ENCODE assay signal across 25 mouse cellular contexts in the genomic region with DNA sequence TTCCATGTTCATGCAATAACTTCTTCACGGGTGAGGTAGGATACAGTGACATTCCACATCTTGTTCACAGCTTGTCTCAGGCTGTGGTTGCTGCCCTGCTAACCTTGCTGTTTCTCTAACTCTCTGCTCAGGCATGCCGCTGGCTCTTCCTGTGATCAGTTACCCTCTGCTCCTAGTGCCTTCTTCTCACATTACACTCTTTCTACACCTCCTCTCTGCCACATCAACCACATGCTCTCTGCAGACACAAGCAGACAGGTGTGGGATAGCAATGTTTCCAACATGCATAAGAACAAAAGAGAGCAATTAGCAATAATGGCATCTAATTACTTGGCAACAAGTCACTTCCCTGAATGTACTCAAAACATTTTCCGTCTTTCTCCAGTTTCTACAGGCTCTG.
DNase-seq lines count a peak whose midpoint lies in the region; ATAC-seq and TF ChIP-seq lines count a peak whose summit lies in the region.
"Had no signal": no experiment of that assay in that cellular context is flagged by ENCODE, and none has a peak within 500 bp of the region (broad histone marks: within the 10 kb centered on the region; RNA-seq: fewer than 3 reads in every experiment).

No protein-coding gene starts in this region.

- no peak overlapping the region for H3K4me2 ChIP-seq in kidney, embryonic 14.5 days (replicated peaks; ENCODE audit: low read depth, low read length)
- no peak overlapping the region for H3K4me2 ChIP-seq in embryonic facial prominence, embryonic 13.5 days
- H3K4me2 ChIP-seq: forebrain, embryonic 15.5 days; heart, embryonic 15.5 days; limb, embryonic 15.5 days; neural tube, embryonic 15.5 days had no signal

- peak; percentile 68; the same call in 1 of the 2 replicates for ATAC-seq in kidney, embryonic 14.5 days (ENCODE audit: low FRiP score, low TSS enrichment)
- 0 out of 2 replicates have a peak, but pooled peaks have one; percentile 26 for ATAC-seq in embryonic facial prominence, embryonic 13.5 days (ENCODE audit: insufficient number of reproducible peaks, insufficient read depth, low FRiP score, low TSS enrichment, low read depth)
- ATAC-seq: forebrain, embryonic 15.5 days; hindbrain, postnatal 0 days; intestine, embryonic 16.5 days had no signal

- H3K4me1 ChIP-seq in kidney, embryonic 14.5 days (ENCODE audit: control insufficient read depth, insufficient read depth, low read length): no peaks in the 10 kb centered on the region
- no peaks in the 10 kb centered on the region for H3K4me1 ChIP-seq in embryonic facial prominence, embryonic 13.5 days
- H3K4me1 ChIP-seq: forebrain, embryonic 15.5 days; heart, embryonic 15.5 days; hindbrain, embryonic 10.5 days; limb, embryonic 15.5 days; midbrain, embryonic 10.5 days; neural tube, embryonic 15.5 days had no signal

- H3K27me3 ChIP-seq in kidney, embryonic 14.5 days (ENCODE audit: control insufficient read depth, insufficient read depth, low read length): no peaks in the 10 kb centered on the region
- H3K27me3 ChIP-seq in embryonic facial prominence, embryonic 13.5 days: no peaks in the 10 kb centered on the region
- H3K27me3 ChIP-seq: forebrain, embryonic 15.5 days; heart, embryonic 15.5 days; limb, embryonic 15.5 days; neural tube, embryonic 15.5 days had no signal

- 21% methylated on average over 3 of the region's 3 CpGs for WGBS in kidney, embryonic 14.5 days
- WGBS in embryonic facial prominence, embryonic 13.5 days: 25% methylated on average over 3 of the region's 3 CpGs

- H3K36me3 ChIP-seq in kidney, embryonic 14.5 days (ENCODE audit: control insufficient read depth, insufficient read depth, low read length): no peaks in the 10 kb centered on the region
- no peaks in the 10 kb centered on the region for H3K36me3 ChIP-seq in embryonic facial prominence, embryonic 13.5 days
- H3K36me3 ChIP-seq: forebrain, embryonic 15.5 days; heart, embryonic 15.5 days; hindbrain, embryonic 10.5 days; limb, embryonic 15.5 days; midbrain, embryonic 10.5 days; neural tube, embryonic 15.5 days had no signal

- no peak for TF ChIP-seq POLR2A in brain, embryonic 14.5 days (IDR thresholded peaks at IDR 0.05; ENCODE audit: borderline replicate concordance, extremely low read depth, insufficient read depth, insufficient read length, poor library complexity, severe bottlenecking)

- TF ChIP-seq CTCF in brain, embryonic 14.5 days (IDR thresholded peaks at IDR 0.05; ENCODE audit: borderline replicate concordance, extremely low read depth, insufficient read depth, insufficient read length): no peak

- H3K9ac ChIP-seq in kidney, embryonic 14.5 days (ENCODE audit: low read depth, low read length): no peak overlapping the region
- H3K9ac ChIP-seq in embryonic facial prominence, embryonic 13.5 days: no peak overlapping the region
- H3K9ac ChIP-seq: forebrain, embryonic 15.5 days; heart, embryonic 15.5 days; limb, embryonic 15.5 days; neural tube, embryonic 15.5 days had no signal

- no peaks in the 10 kb centered on the region for H3K9me3 ChIP-seq in kidney, embryonic 14.5 days (ENCODE audit: control insufficient read depth, low read length)
- H3K9me3 ChIP-seq in embryonic facial prominence, embryonic 13.5 days: no peaks in the 10 kb centered on the region
- H3K9me3 ChIP-seq: forebrain, embryonic 15.5 days; heart, embryonic 15.5 days; hindbrain, embryonic 10.5 days; limb, embryonic 15.5 days; midbrain, embryonic 10.5 days; neural tube, embryonic 15.5 days had no signal

- H3K4me3 ChIP-seq in kidney, embryonic 14.5 days (ENCODE audit: low read length): no peak overlapping the region
- H3K4me3 ChIP-seq in embryonic facial prominence, embryonic 13.5 days: no peak overlapping the region
- H3K4me3 ChIP-seq: erythroblast, embryonic 14.5 days; forebrain, embryonic 15.5 days; heart, embryonic 15.5 days; hindbrain, embryonic 10.5 days; limb, embryonic 15.5 days; midbrain, embryonic 10.5 days; neural tube, embryonic 15.5 days had no signal

- no peak for DNase-seq in kidney, postnatal 4 days
- peak; percentile 24 for DNase-seq in brain, embryonic 14.5 days (ENCODE audit: low read depth)
- DNase-seq in urinary bladder, adult 2 months (ENCODE audit: low spot score): no peak
- DNase-seq in heart, postnatal 4 days: no peak
- no peak for DNase-seq in cerebellum, postnatal 25 days
- DNase-seq: adrenal gland, postnatal 14 days; cerebellum, adult 9-10 months; gastrocnemius, postnatal 36 days; kidney, postnatal 10 days; left cerebral cortex, postnatal 4 days; right cerebral cortex, adult 18-20 months; right cerebral cortex, postnatal 4 days; thymus, postnatal 14 days had no signal

- H3K27ac ChIP-seq in kidney, embryonic 14.5 days (ENCODE audit: low read depth, low read length): no peak overlapping the region
- H3K27ac ChIP-seq in embryonic facial prominence, embryonic 13.5 days: no peak overlapping the region
- H3K27ac ChIP-seq: forebrain, embryonic 15.5 days; heart, embryonic 15.5 days; hindbrain, embryonic 10.5 days; hindbrain, postnatal 0 days; limb, embryonic 15.5 days; macrophage; midbrain, embryonic 10.5 days; neural tube, embryonic 15.5 days had no signal
